Mouse (Mus musculus) cerebellum, adult 9-11 months (tissue): ENCODE measurements around the gene Usp9x.

Experiments
- DNase-seq: peaks from one replicate; pipeline ENCODE4 v3.0.0; 2022

Gene Usp9x

GRCm38 (mm10) chrX:13085621-13086020 lies 14.3 kb downstream of the Usp9x start:
- DNase-seq: no peak

- DNase-seq: no peak
Measured at GRCm38 (mm10) chrX:13096985-13097384, 25.7 kb downstream of the Usp9x start.

GRCm38 (mm10) chrX:13206514-13206913 lies 135.2 kb downstream of the Usp9x start:
- no peak for DNase-seq

- DNase-seq: peak; percentile 85
Measured at GRCm38 (mm10) chrX:13207512-13208341, 136.4 kb downstream of the Usp9x start.

- no peak for DNase-seq
Measured at GRCm38 (mm10) chrX:13208404-13208803, 137.1 kb downstream of the Usp9x start.

GRCm38 (mm10) chrX:13214275-13214674 lies 143.0 kb downstream of the Usp9x start:
- no peak for DNase-seq
